ENCODE assay signal across 9 mouse cellular contexts in genomic region chr5:37354385-37354784, GRCm38 (mm10). TPM values are rescaled to one million over a fixed set of nuclear protein-coding genes. Genes with fewer than 3 reads are reported as not detected.
DNase-seq lines count a peak whose midpoint lies in the region; ATAC-seq and TF ChIP-seq lines count a peak whose summit lies in the region.
"Had no signal": no experiment of that assay in that cellular context is flagged by ENCODE, and none has a peak within 500 bp of the region (broad histone marks: within the 10 kb centered on the region; RNA-seq: fewer than 3 reads in every experiment).

No protein-coding gene starts in this region.

- H3K4me3 ChIP-seq in neural tube, embryonic 15.5 days (replicated peaks) = no peak overlapping the region
- H3K4me3 ChIP-seq in lung, postnatal 0 days (ENCODE audit: low read depth, low read length) = no peak overlapping the region
- H3K4me3 ChIP-seq: heart, embryonic 13.5 days had no signal

- TF ChIP-seq EP300 in lung, postnatal 0 days (IDR thresholded peaks at IDR 0.05) = no peak

- H3K4me2 ChIP-seq in neural tube, embryonic 15.5 days = no peak overlapping the region
- no peak overlapping the region for H3K4me2 ChIP-seq in lung, postnatal 0 days (replicated peaks; ENCODE audit: low read depth, low read length)
- H3K4me2 ChIP-seq: heart, embryonic 13.5 days had no signal

- ATAC-seq in frontal cortex, adult (ENCODE audit: low TSS enrichment) = 0 out of 2 replicates have a peak, but pooled peaks have one; percentile 65
- ATAC-seq in neural tube, embryonic 15.5 days (ENCODE audit: low FRiP score) = no peak
- ATAC-seq in lung, postnatal 0 days = no peak

- WGBS in neural tube, embryonic 15.5 days = 89% methylated on average over 4 of the region's 4 CpGs
- WGBS in lung, postnatal 0 days = 77% methylated on average over 4 of the region's 4 CpGs

- DNase-seq in frontal cortex, postnatal 10 days (ENCODE audit: low spot score in 2 of 2) = no peak
- DNase-seq in neural tube, embryonic 10.5 days (ENCODE audit: extremely low spot score, low spot score) = peak; percentile 29
- DNase-seq in brain, adult 2 months (ENCODE audit: low read depth, low spot score) = peak; percentile 67
- peak; percentile 40 for DNase-seq in gastrocnemius, postnatal 14 days
- peak; percentile 16 for DNase-seq in lung, postnatal 0 days (ENCODE audit: low spot score)
- DNase-seq in urinary bladder, postnatal 25 days (ENCODE audit: low spot score) = peak; percentile 46

- H3K27me3 ChIP-seq in neural tube, embryonic 15.5 days (replicated peaks) = no peaks in the 10 kb centered on the region
- no peaks in the 10 kb centered on the region for H3K27me3 ChIP-seq in lung, postnatal 0 days (replicated peaks; ENCODE audit: insufficient read depth, low read length)
- H3K27me3 ChIP-seq: heart, embryonic 13.5 days had no signal

- intact Hi-C loops in gastrocnemius, postnatal 14 days (cut with DNase I; ENCODE audit: low total_unique reads) = no loop called here

- peak; percentile 78 for TF ChIP-seq CTCF in lung, postnatal 0 days (IDR thresholded peaks at IDR 0.05)

- no peak overlapping the region for H3K9ac ChIP-seq in neural tube, embryonic 15.5 days (replicated peaks)
- H3K9ac ChIP-seq in lung, postnatal 0 days (replicated peaks; ENCODE audit: low read depth) = no peak overlapping the region
- H3K9ac ChIP-seq: heart, embryonic 13.5 days had no signal

- H3K36me3 ChIP-seq in neural tube, embryonic 15.5 days = peaks cover 9% of the 10 kb centered on the region
- H3K36me3 ChIP-seq in lung, postnatal 0 days (ENCODE audit: insufficient read depth, low read length) = no peaks in the 10 kb centered on the region

- H3K9me3 ChIP-seq in neural tube, embryonic 15.5 days (replicated peaks) = no peaks in the 10 kb centered on the region
- no peaks in the 10 kb centered on the region for H3K9me3 ChIP-seq in lung, postnatal 0 days (ENCODE audit: low read length)
- H3K9me3 ChIP-seq: heart, embryonic 13.5 days had no signal

- no peak overlapping the region for H3K27ac ChIP-seq in neural tube, embryonic 15.5 days (replicated peaks)
- no peak overlapping the region for H3K27ac ChIP-seq in lung, postnatal 0 days (ENCODE audit: low read length)
- H3K27ac ChIP-seq: heart, embryonic 13.5 days had no signal

- H3K4me1 ChIP-seq in neural tube, embryonic 15.5 days = no peaks in the 10 kb centered on the region
- H3K4me1 ChIP-seq in lung, postnatal 0 days (ENCODE audit: insufficient read depth, low read depth, low read length) = no peaks in the 10 kb centered on the region
- H3K4me1 ChIP-seq: heart, embryonic 13.5 days had no signal

RNA-seq across cellular contexts. Expression of gene Evc2, which starts 16.1 kb away (rescaled TPM):
- polyA plus RNA-seq in neural tube, embryonic 15.5 days (2015; fragmentation: Nextera tagmentation; extraction: Ambion mirVana) = 5.3 and 6.8 TPM in 2 replicates
- total RNA-seq in gastrocnemius, postnatal 14 days (2021) = 1 to 10 TPM; 6.9 to 7.2 TPM
- 4.7 and 4.9 TPM in 2 replicates for polyA plus RNA-seq in lung, postnatal 0 days (2015; fragmentation: Nextera tagmentation; extraction: Ambion mirVana)

RNA-seq across cellular contexts. Expression of gene Evc, which starts 17.7 kb away (rescaled TPM):
- polyA plus RNA-seq in neural tube, embryonic 15.5 days (2015; fragmentation: Nextera tagmentation; extraction: Ambion mirVana) = 4.4 and 5.7 TPM in 2 replicates
- total RNA-seq in gastrocnemius, postnatal 14 days (2021) = 10 to 100 TPM; 18.9 to 21.4 TPM
- polyA plus RNA-seq in lung, postnatal 0 days (2015; fragmentation: Nextera tagmentation; extraction: Ambion mirVana) = 2.2 and 3.2 TPM in 2 replicates

Comparison
In these comparisons a context has a peak if more than half of its experiments do, and no peak if none do; other contexts are left out.
1. DNase-seq: peak in neural tube, embryonic 10.5 days (single experiment), brain, adult 2 months (single experiment), gastrocnemius, postnatal 14 days (single experiment), lung, postnatal 0 days (single experiment) and urinary bladder, postnatal 25 days (single experiment); none in frontal cortex, postnatal 10 days (0 of 2).